Mouse (Mus musculus) intestine, embryonic 14.5 days (tissue): ENCODE measurements at regions not wholly inside any gene's neighbourhood (a gene's known extent, or its start where the extent isn't known, plus 50 kb on each side); places are given as distances from the start of the nearest gene placed in this dataset.

Experiments
- ATAC-seq: fragments of 200-750 bp; cut with Nextera tagmentation; replicated peaks from 2 replicates; pipeline ENCODE4 v1.8.0; 2017; ENCODE audit warnings: low read depth, moderate number of reproducible peaks, moderate TSS enrichment, moderate library complexity; ENCODE audit not compliant: low FRiP score, low TSS enrichment
- DNase-seq: peaks from one replicate; pipeline ENCODE4 v3.0.0-alpha.2; 2018; ENCODE audit warnings: low spot score
- H3K27ac ChIP-seq: fragments of 300-500 bp; sonication (generic); 2 replicates; pipeline ENCODE4 v1.5.1; 2014; ENCODE audit warnings: low read depth, mild to moderate bottlenecking, control low read depth
- H3K27me3 ChIP-seq: fragments of 300-500 bp; sonication (generic); replicated peaks from 2 replicates; pipeline ENCODE4 v1.6.1; 2014; ENCODE audit warnings: low read length, control low read depth; ENCODE audit not compliant: control insufficient read depth, insufficient read depth
- H3K36me3 ChIP-seq: fragments of 300-500 bp; sonication (generic); 2 replicates; pipeline ENCODE4 v1.6.1; 2014; ENCODE audit warnings: low read length, control low read depth; ENCODE audit not compliant: control insufficient read depth, insufficient read depth
- H3K4me1 ChIP-seq: fragments of 300-500 bp; sonication (generic); replicated peaks from 2 replicates; pipeline ENCODE4 v1.6.1; 2014; ENCODE audit warnings: low read length, control low read depth, mixed read lengths; ENCODE audit not compliant: control insufficient read depth, insufficient read depth
- H3K4me2 ChIP-seq: fragments of 300-500 bp; sonication (generic); 2 replicates; pipeline ENCODE4 v1.6.1; 2014; ENCODE audit warnings: low read length
- H3K4me3 ChIP-seq: fragments of 300-500 bp; sonication (generic); 2 replicates; pipeline ENCODE4 v1.5.1; 2014; ENCODE audit warnings: low read depth, low read length, control low read depth, mixed read lengths
- H3K9ac ChIP-seq: fragments of 300-500 bp; sonication (generic); 2 replicates; pipeline ENCODE4 v1.6.1; 2014; ENCODE audit warnings: mild to moderate bottlenecking, low read length
- H3K9me3 ChIP-seq: fragments of 300-500 bp; sonication (generic); 2 replicates; pipeline ENCODE4 v1.6.1; 2016; ENCODE audit warnings: low read length, control low read depth; ENCODE audit not compliant: control insufficient read depth
- WGBS: fragments of 180-500 bp; shearing (Covaris S2); extraction: QIAGEN DNeasy Blood & Tissue Kit; methylation state at CpG from one replicate; pipeline ENCODE4 v1.1.7; 2014; 5-methylcytosine and 5-hydroxymethylcytosine counted together

GRCm38 (mm10) chr4:148363366-148364121 is 75.8 kb upstream of the Disp3 start:
- no peaks in the 10 kb centered on the region for H3K9me3 ChIP-seq
- no peaks in the 10 kb centered on the region for H3K36me3 ChIP-seq
- no peaks in the 10 kb centered on the region for H3K4me1 ChIP-seq
- no peak overlapping the region for H3K27ac ChIP-seq
- H3K4me2 ChIP-seq, result no peak overlapping the region
- no peak for DNase-seq
- ATAC-seq, result no peak
- no peak overlapping the region for H3K4me3 ChIP-seq
- H3K9ac ChIP-seq, result no peak overlapping the region
- no peaks in the 10 kb centered on the region for H3K27me3 ChIP-seq
- WGBS, result 83% methylated on average over 10 of the region's 10 CpGs

- Histone ChIP-seq H3K4me2 (no peak overlapping the region), H3K4me3 (no peak overlapping the region), H3K9ac (no peak overlapping the region), H3K27ac (no peak overlapping the region), H3K9me3 (no peaks in the 10 kb centered on the region), H3K36me3 (no peaks in the 10 kb centered on the region), H3K4me1 (no peaks in the 10 kb centered on the region), H3K27me3 (no peaks in the 10 kb centered on the region)
- 77% methylated on average over 9 of the region's 9 CpGs for WGBS
- ATAC-seq (no peak), DNase-seq (no peak)
These were observed 73.2 kb upstream of the Disp3 start for GRCm38 (mm10) chr4:148360931-148361330.

- Histone ChIP-seq H3K9ac (no peak overlapping the region), H3K27me3 (no peaks in the 10 kb centered on the region), H3K27ac (no peak overlapping the region), H3K4me3 (no peak overlapping the region), H3K4me1 (no peaks in the 10 kb centered on the region), H3K9me3 (no peaks in the 10 kb centered on the region), H3K4me2 (no peak overlapping the region), H3K36me3 (no peaks in the 10 kb centered on the region)
- ATAC-seq (no peak), DNase-seq (no peak)
- WGBS, result 27% methylated on average over 4 of the region's 4 CpGs
These were observed 70.6 kb upstream of the Disp3 start for GRCm38 (mm10) chr4:148358336-148358735.

- H3K9me3 ChIP-seq, result no peaks in the 10 kb centered on the region
- H3K9ac ChIP-seq, result no peak overlapping the region
- no peaks in the 10 kb centered on the region for H3K27me3 ChIP-seq
- H3K4me3 ChIP-seq, result no peak overlapping the region
- WGBS, result 89% methylated on average over 10 of the region's 10 CpGs
- H3K27ac ChIP-seq, result no peak overlapping the region
- DNase-seq (no peak), ATAC-seq (no peak)
- H3K36me3 ChIP-seq, result no peaks in the 10 kb centered on the region
- no peaks in the 10 kb centered on the region for H3K4me1 ChIP-seq
- no peak overlapping the region for H3K4me2 ChIP-seq
These were observed 69.5 kb upstream of the Disp3 start for GRCm38 (mm10) chr4:148357221-148357621.

GRCm38 (mm10) chr4:148356654-148357053 is 68.9 kb upstream of the Disp3 start:
- no peaks in the 10 kb centered on the region for H3K9me3 ChIP-seq
- H3K4me2 ChIP-seq, result no peak overlapping the region
- WGBS, result 75% methylated on average over 3 of the region's 3 CpGs
- H3K4me1 ChIP-seq, result no peaks in the 10 kb centered on the region
- H3K36me3 ChIP-seq, result no peaks in the 10 kb centered on the region
- DNase-seq, result no peak
- no peak for ATAC-seq
- H3K9ac ChIP-seq, result no peak overlapping the region
- no peak overlapping the region for H3K27ac ChIP-seq
- no peak overlapping the region for H3K4me3 ChIP-seq
- H3K27me3 ChIP-seq, result no peaks in the 10 kb centered on the region

- no peaks in the 10 kb centered on the region for H3K9me3 ChIP-seq
- H3K27ac ChIP-seq, result no peak overlapping the region
- WGBS, result 73% methylated on average over 3 of the region's 3 CpGs
- ATAC-seq (no peak), DNase-seq (no peak)
- no peak overlapping the region for H3K9ac ChIP-seq
- H3K4me3 ChIP-seq, result no peak overlapping the region
- H3K27me3 ChIP-seq, result no peaks in the 10 kb centered on the region
- H3K4me2 ChIP-seq, result no peak overlapping the region
- no peaks in the 10 kb centered on the region for H3K4me1 ChIP-seq
- H3K36me3 ChIP-seq, result no peaks in the 10 kb centered on the region
These were observed 66.2 kb upstream of the Disp3 start for GRCm38 (mm10) chr4:148353969-148354368.

- H3K9ac ChIP-seq, result no peak overlapping the region
- ATAC-seq, result no peak
These were observed 64.9 kb upstream of the Disp3 start for GRCm38 (mm10) chr4:148352690-148353089.

GRCm38 (mm10) chr4:148341531-148342157 is 53.9 kb upstream of the Disp3 start:
- Histone ChIP-seq H3K9me3 (no peaks in the 10 kb centered on the region), H3K27ac (no peak overlapping the region), H3K9ac (no peak overlapping the region), H3K4me1 (no peaks in the 10 kb centered on the region), H3K36me3 (no peaks in the 10 kb centered on the region), H3K4me2 (no peak overlapping the region), H3K27me3 (no peaks in the 10 kb centered on the region), H3K4me3 (no peak overlapping the region)
- DNase-seq (no peak), ATAC-seq (no peak)
- 71% methylated on average over 8 of the region's 8 CpGs for WGBS

More at GRCm38 (mm10) chr4:148352690-148353089, 64.9 kb upstream of the Disp3 start:
- H3K36me3 ChIP-seq, result no peaks in the 10 kb centered on the region
- 96% methylated on average over 5 of the region's 5 CpGs for WGBS
- no peaks in the 10 kb centered on the region for H3K9me3 ChIP-seq
- H3K27me3 ChIP-seq, result no peaks in the 10 kb centered on the region
- H3K4me3 ChIP-seq, result no peak overlapping the region
- H3K27ac ChIP-seq, result no peak overlapping the region
- H3K4me1 ChIP-seq, result no peaks in the 10 kb centered on the region
- DNase-seq, result no peak
- H3K4me2 ChIP-seq, result no peak overlapping the region

GRCm38 (mm10) chr4:148340342-148340741 is 52.6 kb upstream of the Disp3 start:
- H3K9me3 ChIP-seq, result no peaks in the 10 kb centered on the region
- H3K4me3 ChIP-seq, result no peak overlapping the region
- H3K27ac ChIP-seq, result no peak overlapping the region
- WGBS, result 76% methylated on average over 9 of the region's 9 CpGs
- ATAC-seq (no peak), DNase-seq (no peak)
- H3K4me1 ChIP-seq, result no peaks in the 10 kb centered on the region
- no peak overlapping the region for H3K9ac ChIP-seq
- H3K27me3 ChIP-seq, result no peaks in the 10 kb centered on the region
- no peak overlapping the region for H3K4me2 ChIP-seq
- no peaks in the 10 kb centered on the region for H3K36me3 ChIP-seq
